Mouse (Mus musculus): ENCODE results near the gene Ubxn10. TPM values are rescaled to one million over a fixed set of nuclear protein-coding genes. Genes with fewer than 3 reads are reported as not detected.

The Ubxn10 gene
- total and polyA plus RNA-seq, 2 experiments from 2014 or later = 3.5 to 5.6 TPM

DNA sequence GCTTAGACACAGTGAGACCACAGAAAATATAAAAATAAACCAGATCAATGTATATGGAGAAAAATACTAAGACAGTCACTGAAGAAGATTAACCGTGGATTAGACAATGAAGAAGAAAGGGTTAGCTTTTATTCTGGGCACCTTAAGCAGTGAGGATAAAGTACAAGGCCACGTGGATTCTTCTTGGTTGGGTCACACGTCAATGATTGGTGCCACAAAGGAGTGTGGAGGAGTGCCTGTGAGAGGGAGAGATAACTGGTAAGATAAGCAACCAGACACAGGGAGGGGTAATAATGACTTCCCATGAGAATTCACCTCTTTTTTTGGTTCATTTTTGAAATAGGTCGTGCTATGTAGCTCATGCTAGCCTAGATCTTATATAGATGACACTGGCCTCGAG lies 35.4 kb upstream of the Ubxn10 start:
- H3K36me3 ChIP-seq (ENCODE audit: insufficient read depth) = no peaks in the 10 kb centered on the region
- DNase-seq (no peak), ATAC-seq (no peak)
- H3K4me2 ChIP-seq (ENCODE audit: low read depth) = no peak overlapping the region
- no peak overlapping the region for H3K9ac ChIP-seq
- no peaks in the 10 kb centered on the region for H3K4me1 ChIP-seq (ENCODE audit: insufficient read depth)
- H3K9me3 ChIP-seq (ENCODE audit: low read length) = no peaks in the 10 kb centered on the region
- TF ChIP-seq CTCF (IDR thresholded peaks at IDR 0.05; ENCODE audit: low read depth) = no peak
- H3K4me3 ChIP-seq (ENCODE audit: low read depth, low read length) = no peak overlapping the region
- no peak overlapping the region for H3K27ac ChIP-seq (ENCODE audit: low read depth, low read length)
- WGBS = 77% methylated on average over 5 of the region's 5 CpGs
- no peaks in the 10 kb centered on the region for H3K27me3 ChIP-seq (ENCODE audit: insufficient read depth, low read length)

DNA sequence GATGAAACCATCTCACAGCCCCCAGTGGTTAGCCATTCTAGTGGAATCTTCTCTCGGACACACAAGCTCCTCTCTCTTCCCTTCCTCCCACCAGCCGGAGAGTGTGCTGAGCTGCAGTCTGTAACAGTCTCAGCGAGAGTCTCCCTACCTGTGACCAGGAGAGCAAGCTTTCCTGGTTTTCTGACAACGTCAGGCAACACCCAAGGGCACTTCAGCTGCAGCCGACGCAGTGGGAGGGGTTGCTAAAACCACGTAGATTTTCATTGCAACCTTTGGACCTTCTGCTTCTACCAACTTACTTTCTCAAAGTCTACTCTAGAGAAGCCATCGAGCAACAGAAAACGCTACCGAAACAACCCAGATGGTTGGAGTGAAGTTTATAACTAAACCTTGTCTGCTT lies 35.0 kb upstream of the Ubxn10 start:
- H3K27ac ChIP-seq (ENCODE audit: low read depth, low read length) = no peak overlapping the region
- TF ChIP-seq CTCF (IDR thresholded peaks at IDR 0.05; ENCODE audit: low read depth) = no peak
- H3K4me1 ChIP-seq (ENCODE audit: insufficient read depth) = no peaks in the 10 kb centered on the region
- no peak overlapping the region for H3K4me2 ChIP-seq (ENCODE audit: low read depth)
- no peaks in the 10 kb centered on the region for H3K27me3 ChIP-seq (ENCODE audit: insufficient read depth, low read length)
- H3K36me3 ChIP-seq (ENCODE audit: insufficient read depth) = no peaks in the 10 kb centered on the region
- no peak overlapping the region for H3K4me3 ChIP-seq (ENCODE audit: low read depth, low read length)
- DNase-seq (no peak), ATAC-seq (no peak)
- H3K9ac ChIP-seq = no peak overlapping the region
- H3K9me3 ChIP-seq (ENCODE audit: low read length) = no peaks in the 10 kb centered on the region
- WGBS = 86% methylated on average over 10 of the region's 10 CpGs

DNA sequence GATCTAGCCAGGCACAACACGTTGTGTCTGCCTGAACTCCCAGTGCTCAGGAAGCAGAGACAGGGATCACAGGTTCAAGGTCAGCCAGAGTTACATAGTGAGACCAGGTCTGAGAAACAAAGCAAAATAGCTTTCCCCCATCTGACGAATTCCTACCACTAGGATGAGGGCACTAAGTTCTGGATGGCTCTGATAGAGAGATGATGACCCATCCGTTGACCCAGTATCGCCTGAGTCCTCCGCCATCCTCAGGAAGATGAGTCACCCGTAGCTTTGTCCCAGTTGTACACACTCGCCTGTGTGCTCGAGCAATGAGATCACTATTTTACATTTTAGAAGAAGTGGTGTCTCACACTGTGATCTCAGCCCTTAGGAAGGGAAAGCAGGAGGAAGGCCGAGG lies 25.3 kb upstream of the Ubxn10 start:
- DNase-seq = no peak
- no peaks in the 10 kb centered on the region for H3K9me3 ChIP-seq (ENCODE audit: low read length)

DNA sequence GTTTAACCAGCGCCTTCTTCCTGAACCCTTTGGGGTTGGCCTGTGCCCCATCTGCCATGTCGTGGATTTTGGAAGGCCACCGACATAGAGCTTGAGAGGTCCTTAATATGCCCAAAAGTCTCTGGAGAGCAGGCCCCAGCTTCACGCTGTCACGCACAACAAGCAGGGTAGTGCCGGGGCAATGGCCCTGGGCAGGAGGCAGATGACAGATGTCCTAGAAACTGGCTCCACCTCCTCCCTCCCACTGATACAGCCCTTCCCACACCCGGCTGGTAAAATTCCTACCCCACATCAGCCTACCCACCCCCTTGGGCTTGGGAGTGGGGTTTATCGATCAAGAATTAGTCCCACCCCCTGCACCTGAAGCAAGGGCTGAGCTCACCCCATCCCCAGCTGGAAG lies 20.4 kb upstream of the Ubxn10 start, which contains the start of gene Pla2g2f:
Gene Pla2g2f (minus strand): TSS at position 211 of the 400 bp plus-strand sequence.
- H3K4me2 ChIP-seq (ENCODE audit: low read depth) = no peak within 1 kb of the TSS
- H3K9ac ChIP-seq = no peak within 1 kb of the TSS
- no peaks in the 10 kb centered on the region for H3K4me1 ChIP-seq (ENCODE audit: insufficient read depth)
- no peaks in the 10 kb centered on the region for H3K36me3 ChIP-seq (ENCODE audit: insufficient read depth)
- no peaks in the 10 kb centered on the region for H3K9me3 ChIP-seq (ENCODE audit: low read length)
- WGBS = 79% methylated on average over 8 of the region's 8 CpGs
- TF ChIP-seq CTCF (IDR thresholded peaks at IDR 0.05; ENCODE audit: low read depth) = no peak
- no peak for DNase-seq
- H3K27ac ChIP-seq (ENCODE audit: low read depth, low read length) = no peak within 1 kb of the TSS
- no peak for ATAC-seq
- no peak within 1 kb of the TSS for H3K4me3 ChIP-seq (ENCODE audit: low read depth, low read length)
- no peaks in the 10 kb centered on the region for H3K27me3 ChIP-seq (ENCODE audit: insufficient read depth, low read length)

More for the DNA sequence above, 25.3 kb upstream of the Ubxn10 start:
- no peak for TF ChIP-seq CTCF (IDR thresholded peaks at IDR 0.05; ENCODE audit: low read depth)
- Histone ChIP-seq H3K4me2 (ENCODE audit: low read depth) (no peak overlapping the region), H3K27me3 (ENCODE audit: insufficient read depth, low read length) (no peaks in the 10 kb centered on the region; the same call in 1 of the 2 replicates), H3K4me1 (ENCODE audit: insufficient read depth) (no peaks in the 10 kb centered on the region), H3K4me3 (ENCODE audit: low read depth, low read length) (no peak overlapping the region), H3K36me3 (ENCODE audit: insufficient read depth) (no peaks in the 10 kb centered on the region), H3K9ac (no peak overlapping the region), H3K27ac (ENCODE audit: low read depth, low read length) (no peak overlapping the region)
- 79% methylated on average over 9 of the region's 9 CpGs for WGBS
- no peak for ATAC-seq

DNA sequence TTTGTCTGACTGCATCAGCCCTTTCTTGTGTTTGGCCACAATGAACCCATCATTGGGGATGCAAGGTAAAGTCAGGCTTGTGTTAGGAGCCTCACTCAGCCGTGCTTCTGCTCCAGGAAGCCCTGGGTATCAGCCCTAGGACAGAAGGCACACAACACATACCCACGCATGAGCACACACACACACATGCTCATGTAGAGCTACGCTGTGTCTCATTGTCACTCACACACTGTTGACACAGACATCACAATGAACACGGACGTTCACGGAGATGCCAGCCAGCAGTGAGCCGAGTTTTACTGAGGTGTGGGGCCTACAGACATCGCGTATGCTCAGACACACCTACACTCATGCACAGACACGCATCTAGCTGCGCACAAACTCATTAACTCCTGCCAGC lies 19.0 kb upstream of the Ubxn10 start:
- H3K9ac ChIP-seq = no peak overlapping the region
- H3K27me3 ChIP-seq (ENCODE audit: insufficient read depth, low read length) = no peaks in the 10 kb centered on the region
- no peaks in the 10 kb centered on the region for H3K36me3 ChIP-seq (ENCODE audit: insufficient read depth)
- no peak overlapping the region for H3K4me2 ChIP-seq (ENCODE audit: low read depth)
- TF ChIP-seq CTCF (IDR thresholded peaks at IDR 0.05; ENCODE audit: low read depth) = no peak
- no peak overlapping the region for H3K4me3 ChIP-seq (ENCODE audit: low read depth, low read length)
- 69% methylated on average over 11 of the region's 11 CpGs for WGBS
- H3K27ac ChIP-seq (ENCODE audit: low read depth, low read length) = no peak overlapping the region
- no peaks in the 10 kb centered on the region for H3K4me1 ChIP-seq (ENCODE audit: insufficient read depth)
- no peaks in the 10 kb centered on the region for H3K9me3 ChIP-seq (ENCODE audit: low read length)
- DNase-seq (no peak), ATAC-seq (no peak)

DNA sequence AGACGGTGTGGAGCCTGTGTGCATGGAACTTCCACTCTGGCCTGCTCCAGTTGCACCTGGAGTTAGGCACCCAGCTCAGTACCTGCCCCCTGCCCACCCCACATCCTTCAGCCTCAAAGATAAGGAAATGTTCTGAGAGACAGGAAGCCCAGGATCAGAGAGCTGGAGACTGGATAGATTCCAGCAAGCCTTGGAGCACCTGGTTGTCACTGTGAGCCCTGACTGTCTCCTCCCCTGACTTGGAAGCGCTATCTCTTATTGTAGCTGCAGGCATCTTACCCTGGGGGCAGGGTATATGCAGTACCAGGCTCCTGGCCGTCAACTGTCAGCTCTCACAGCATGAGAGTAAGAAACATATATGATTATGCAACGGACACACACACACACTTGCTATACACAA lies 18.5 kb upstream of the Ubxn10 start:
- TF ChIP-seq CTCF (IDR thresholded peaks at IDR 0.05; ENCODE audit: low read depth) = no peak
- Histone ChIP-seq H3K4me3 (ENCODE audit: low read depth, low read length) (no peak overlapping the region), H3K27ac (ENCODE audit: low read depth, low read length) (no peak overlapping the region), H3K36me3 (ENCODE audit: insufficient read depth) (no peaks in the 10 kb centered on the region), H3K4me2 (ENCODE audit: low read depth) (no peak overlapping the region), H3K9me3 (ENCODE audit: low read length) (no peaks in the 10 kb centered on the region), H3K9ac (no peak overlapping the region), H3K27me3 (ENCODE audit: insufficient read depth, low read length) (no peaks in the 10 kb centered on the region), H3K4me1 (ENCODE audit: insufficient read depth) (no peaks in the 10 kb centered on the region)
- DNase-seq (no peak), ATAC-seq (no peak)
- 63% methylated on average over 4 of the region's 4 CpGs for WGBS

DNA sequence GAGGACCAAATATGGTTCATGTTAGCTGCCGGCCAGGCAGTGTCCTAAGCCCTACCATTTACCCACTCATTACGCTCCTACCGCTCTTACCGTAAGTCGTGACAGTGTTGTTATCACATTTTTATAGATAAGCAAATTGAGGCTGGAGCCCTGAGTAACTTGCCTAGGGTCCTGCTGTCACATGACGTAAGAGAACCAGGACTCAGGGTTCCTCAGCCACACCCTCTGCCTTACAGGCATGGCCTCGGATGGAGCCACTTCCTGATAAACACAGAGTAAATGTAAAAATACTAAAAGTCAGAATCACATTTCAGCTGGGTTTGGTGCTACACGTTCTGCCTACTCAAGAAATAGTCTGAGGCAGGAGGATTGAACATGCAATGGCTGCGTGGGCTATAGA lies 17.5 kb upstream of the Ubxn10 start:
- TF ChIP-seq CTCF (IDR thresholded peaks at IDR 0.05; ENCODE audit: low read depth) = no peak
- no peak for ATAC-seq
- H3K9me3 ChIP-seq (ENCODE audit: low read length) = no peaks in the 10 kb centered on the region
- no peak overlapping the region for H3K27ac ChIP-seq (ENCODE audit: low read depth, low read length)
- no peak overlapping the region for H3K4me3 ChIP-seq (ENCODE audit: low read depth, low read length)
- H3K27me3 ChIP-seq (ENCODE audit: insufficient read depth, low read length) = no peaks in the 10 kb centered on the region
- no peak overlapping the region for H3K9ac ChIP-seq
- H3K4me2 ChIP-seq (ENCODE audit: low read depth) = no peak overlapping the region
- no peaks in the 10 kb centered on the region for H3K4me1 ChIP-seq (ENCODE audit: insufficient read depth)
- no peak for DNase-seq
- H3K36me3 ChIP-seq (ENCODE audit: insufficient read depth) = no peaks in the 10 kb centered on the region
- 92% methylated on average over 9 of the region's 9 CpGs for WGBS

DNA sequence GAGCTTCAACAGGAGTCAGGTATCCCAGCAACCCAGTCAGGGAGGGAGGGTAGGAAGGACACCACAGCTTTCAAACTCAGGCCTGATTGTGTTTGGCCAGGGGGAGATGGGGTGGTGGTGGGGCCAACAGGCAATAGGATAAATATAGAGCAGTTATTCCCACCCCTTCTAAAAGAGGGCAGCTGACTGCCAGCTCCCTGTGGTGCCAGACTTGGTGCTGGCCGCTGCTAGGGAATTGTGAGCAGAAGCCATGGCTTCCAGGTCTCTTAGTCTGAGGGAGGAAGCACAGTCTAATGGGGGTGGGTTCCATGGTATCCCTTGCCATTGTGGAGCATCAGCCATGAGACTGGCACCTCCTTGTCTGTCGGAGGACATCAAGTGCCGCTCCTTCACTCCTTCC lies 16.6 kb upstream of the Ubxn10 start:
- Histone ChIP-seq H3K27me3 (ENCODE audit: insufficient read depth, low read length) (no peaks in the 10 kb centered on the region), H3K4me3 (ENCODE audit: low read depth, low read length) (no peak overlapping the region), H3K27ac (ENCODE audit: low read depth, low read length) (no peak overlapping the region), H3K36me3 (ENCODE audit: insufficient read depth) (no peaks in the 10 kb centered on the region), H3K4me1 (ENCODE audit: insufficient read depth) (no peaks in the 10 kb centered on the region), H3K4me2 (ENCODE audit: low read depth) (no peak overlapping the region), H3K9ac (no peak overlapping the region), H3K9me3 (ENCODE audit: low read length) (no peaks in the 10 kb centered on the region)
- DNase-seq (no peak), ATAC-seq (no peak)
- 90% methylated on average over 3 of the region's 3 CpGs for WGBS
- no peak for TF ChIP-seq CTCF (IDR thresholded peaks at IDR 0.05; ENCODE audit: low read depth)

Data from forebrain, postnatal 0 days (tissue).